Mouse (Mus musculus): ENCODE measurements around the gene Ano8. TPM values are rescaled to one million over a fixed set of nuclear protein-coding genes. Genes with fewer than 3 reads are reported as not detected.

Ano8 gene
- polyA plus RNA-seq, 1 experiment from 2014 or later: 6.8 TPM

- peak within 1 kb of the TSS; percentile 91 for H3K27ac ChIP-seq
- no peaks in the 10 kb centered on the region for H3K9me3 ChIP-seq
- peaks cover 33% of the 10 kb centered on the region for H3K36me3 ChIP-seq
- peaks cover 55% of the 10 kb centered on the region for H3K4me1 ChIP-seq (replicated peaks)
- H3K4me3 ChIP-seq: peak within 1 kb of the TSS; percentile 86
- WGBS: under 1% methylated on average over 59 of the region's 59 CpGs
- H3K27me3 ChIP-seq (ENCODE audit: insufficient read depth, poor library complexity, severe bottlenecking): peaks cover 16% of the 10 kb centered on the region
- DNase-seq (ENCODE audit: low spot score): peak; percentile 98
Observed at GRCm38 (mm10) chr8:71464513-71465500, 21.0 kb downstream of the Ano8 start, which contains the start of gene Mrpl34. Mrpl34 (plus strand) TSS chr8:71464959.

DNA sequence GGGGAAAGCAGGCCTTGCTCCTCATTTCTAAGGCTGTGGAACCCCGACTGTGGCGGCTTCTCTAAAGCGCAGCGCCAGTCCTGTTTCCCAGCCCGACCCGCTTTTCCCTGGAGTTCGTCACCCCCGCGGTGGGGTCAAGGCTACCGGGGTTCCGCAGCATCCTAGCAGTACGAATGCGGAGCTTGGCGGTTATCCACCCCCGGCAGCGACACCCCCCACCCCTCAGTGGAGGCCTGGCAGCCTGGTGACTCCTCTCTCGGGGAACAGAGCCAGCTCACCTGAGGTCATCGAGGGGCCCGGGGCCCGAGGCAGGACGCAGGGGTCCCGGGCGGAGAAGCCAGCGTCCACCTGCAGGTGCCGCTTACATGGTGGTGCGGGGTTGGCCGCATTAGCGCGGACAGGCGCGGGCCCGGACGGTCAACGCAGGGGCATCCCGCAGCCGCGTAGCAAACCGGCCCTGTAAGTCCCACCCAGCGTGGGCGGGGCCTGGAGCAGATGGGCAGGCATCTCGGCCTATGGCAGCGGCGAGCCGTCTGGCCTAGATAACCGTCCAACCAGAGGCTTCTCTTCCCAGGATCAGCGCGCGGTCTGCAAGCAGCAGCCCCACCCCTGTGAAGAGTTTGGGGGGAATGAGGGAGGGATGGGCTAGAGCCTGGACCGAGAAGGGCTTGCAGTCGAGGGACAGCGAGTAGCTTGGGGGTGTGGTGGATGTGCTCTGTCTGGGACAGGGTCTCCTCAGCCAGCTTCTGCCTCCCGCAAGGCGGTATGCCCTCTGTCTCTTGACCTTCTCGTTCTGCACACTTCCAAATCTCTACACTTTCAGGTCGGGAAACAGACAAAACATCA, 22.4 kb downstream of the Ano8 start, which contains the start of gene Abhd8:
Gene Abhd8, minus strand, starts transcription at position 468 of the 846 bp plus-strand sequence.
- peaks cover 16% of the 10 kb centered on the region for H3K27me3 ChIP-seq (ENCODE audit: insufficient read depth, poor library complexity, severe bottlenecking)
- peak; percentile 97 for DNase-seq (ENCODE audit: low spot score)
- H3K36me3 ChIP-seq: peaks cover 47% of the 10 kb centered on the region
- H3K4me3 ChIP-seq: peak within 1 kb of the TSS; percentile 86
- H3K9me3 ChIP-seq: no peaks in the 10 kb centered on the region
- peak within 1 kb of the TSS; percentile 91 for H3K27ac ChIP-seq
- under 1% methylated on average over 55 of the region's 55 CpGs for WGBS
- peaks cover 47% of the 10 kb centered on the region for H3K4me1 ChIP-seq (replicated peaks)

DNA sequence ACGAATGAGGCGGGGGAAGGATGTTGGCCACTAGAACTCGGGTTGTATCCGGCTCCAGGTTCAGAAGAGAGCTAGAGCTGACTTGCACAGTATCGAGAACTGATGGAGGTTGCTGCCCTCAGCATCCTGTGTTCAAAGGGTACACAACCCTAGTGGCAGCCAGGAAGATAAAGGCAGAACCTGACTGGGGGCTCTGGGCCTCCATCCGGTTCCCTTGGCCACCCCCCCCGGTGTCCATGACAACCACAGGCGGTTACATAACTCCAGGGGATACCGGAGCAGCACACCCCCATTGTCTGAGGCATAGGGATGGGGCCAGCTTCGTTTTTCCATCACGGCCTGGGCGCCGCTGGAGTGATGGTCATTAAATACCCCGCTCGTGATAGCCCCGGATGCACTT, 23.0 kb downstream of the Ano8 start:
- peaks cover 53% of the 10 kb centered on the region for H3K36me3 ChIP-seq
- 8% methylated on average over 16 of the region's 16 CpGs for WGBS
- no peaks in the 10 kb centered on the region for H3K9me3 ChIP-seq
- peaks cover 16% of the 10 kb centered on the region for H3K27me3 ChIP-seq (ENCODE audit: insufficient read depth, poor library complexity, severe bottlenecking)
- peak overlapping the region; percentile 86 for H3K4me3 ChIP-seq
- H3K4me1 ChIP-seq (replicated peaks): peaks cover 45% of the 10 kb centered on the region
- H3K27ac ChIP-seq: peak overlapping the region; percentile 91
- peak; percentile 59 for DNase-seq (ENCODE audit: low spot score)

GRCm38 (mm10) chr8:71462191-71462590, 23.6 kb downstream of the Ano8 start:
- H3K4me3 ChIP-seq: peak overlapping the region; percentile 86
- WGBS: 73% methylated on average over 4 of the region's 4 CpGs
- no peak for DNase-seq (ENCODE audit: low spot score)
- H3K27me3 ChIP-seq (ENCODE audit: insufficient read depth, poor library complexity, severe bottlenecking): peaks cover 16% of the 10 kb centered on the region
- peaks cover 45% of the 10 kb centered on the region for H3K4me1 ChIP-seq (replicated peaks)
- no peaks in the 10 kb centered on the region for H3K9me3 ChIP-seq
- 0 out of 2 replicates have a peak overlapping the region, but pooled peaks have one; percentile 91 for H3K27ac ChIP-seq
- peaks cover 56% of the 10 kb centered on the region for H3K36me3 ChIP-seq

DNA sequence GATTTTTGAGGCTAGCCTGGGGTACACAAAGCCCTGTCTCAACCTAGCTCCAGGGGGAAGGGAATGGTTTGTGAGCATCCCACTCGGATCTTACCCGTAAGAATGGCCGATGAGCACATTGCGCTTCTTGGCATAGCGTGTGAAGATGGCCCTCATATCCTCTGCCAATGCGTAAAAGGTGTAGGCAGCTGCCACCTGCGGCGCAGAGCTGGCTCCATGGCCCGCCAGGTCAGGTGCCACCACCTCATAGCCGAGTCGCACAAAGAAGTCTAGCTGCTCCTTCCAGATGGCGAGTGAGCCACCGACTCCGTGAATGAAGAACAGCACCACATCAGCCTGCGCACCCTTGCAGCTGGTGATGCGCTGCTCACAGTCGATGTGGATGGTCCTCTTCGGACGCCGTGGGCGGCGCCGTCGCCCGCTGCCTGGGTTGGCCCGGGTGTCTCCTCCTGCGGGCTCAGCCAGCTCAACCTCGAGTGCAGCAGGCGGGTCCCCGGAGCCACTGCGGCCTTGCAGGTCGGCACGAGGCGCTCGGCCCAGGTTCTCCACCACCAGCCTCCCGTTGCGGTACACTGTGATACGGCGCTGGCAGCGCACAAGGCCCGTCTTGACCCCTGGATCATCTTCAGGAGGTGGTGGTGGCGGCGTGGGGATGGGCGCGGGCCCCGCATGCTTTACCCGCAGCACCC, 24.5 kb downstream of the Ano8 start:
- H3K4me1 ChIP-seq (replicated peaks): peaks cover 51% of the 10 kb centered on the region
- H3K27me3 ChIP-seq (ENCODE audit: insufficient read depth, poor library complexity, severe bottlenecking): peaks cover 17% of the 10 kb centered on the region
- no peaks in the 10 kb centered on the region for H3K9me3 ChIP-seq
- peak overlapping the region; percentile 86 for H3K4me3 ChIP-seq
- WGBS: 73% methylated on average over 47 of the region's 47 CpGs
- DNase-seq (ENCODE audit: low spot score): no peak
- H3K36me3 ChIP-seq: peaks cover 57% of the 10 kb centered on the region
- H3K27ac ChIP-seq: peak overlapping the region; percentile 18; the same call in 1 of the 2 replicates

DNA sequence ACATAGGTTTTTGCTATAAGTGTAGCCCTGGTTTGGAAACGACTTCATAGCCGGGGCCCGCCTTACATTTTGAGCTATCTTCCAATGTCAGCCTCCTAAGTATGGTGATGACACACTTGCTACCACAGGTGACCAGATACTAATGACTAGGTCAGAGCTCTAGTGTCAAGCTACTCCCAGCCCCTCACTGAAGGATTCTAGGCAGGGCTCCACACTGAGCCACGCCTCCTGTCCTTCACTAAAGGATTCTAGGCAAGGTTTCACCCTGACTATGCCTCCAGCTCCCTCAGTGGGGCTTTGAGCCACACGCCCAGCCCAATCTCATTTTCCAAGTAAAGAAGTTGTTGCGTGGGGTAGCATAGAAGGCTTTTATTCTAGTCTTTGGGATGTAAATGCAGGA, 25.0 kb downstream of the Ano8 start:
- WGBS: 90% methylated on average over 6 of the region's 6 CpGs
- H3K9me3 ChIP-seq: no peaks in the 10 kb centered on the region
- H3K27me3 ChIP-seq (ENCODE audit: insufficient read depth, poor library complexity, severe bottlenecking): peaks cover 22% of the 10 kb centered on the region
- no peak overlapping the region for H3K27ac ChIP-seq
- H3K4me1 ChIP-seq (replicated peaks): peaks cover 48% of the 10 kb centered on the region
- no peak overlapping the region for H3K4me3 ChIP-seq
- no peak for DNase-seq (ENCODE audit: low spot score)
- H3K36me3 ChIP-seq: peaks cover 57% of the 10 kb centered on the region

DNA sequence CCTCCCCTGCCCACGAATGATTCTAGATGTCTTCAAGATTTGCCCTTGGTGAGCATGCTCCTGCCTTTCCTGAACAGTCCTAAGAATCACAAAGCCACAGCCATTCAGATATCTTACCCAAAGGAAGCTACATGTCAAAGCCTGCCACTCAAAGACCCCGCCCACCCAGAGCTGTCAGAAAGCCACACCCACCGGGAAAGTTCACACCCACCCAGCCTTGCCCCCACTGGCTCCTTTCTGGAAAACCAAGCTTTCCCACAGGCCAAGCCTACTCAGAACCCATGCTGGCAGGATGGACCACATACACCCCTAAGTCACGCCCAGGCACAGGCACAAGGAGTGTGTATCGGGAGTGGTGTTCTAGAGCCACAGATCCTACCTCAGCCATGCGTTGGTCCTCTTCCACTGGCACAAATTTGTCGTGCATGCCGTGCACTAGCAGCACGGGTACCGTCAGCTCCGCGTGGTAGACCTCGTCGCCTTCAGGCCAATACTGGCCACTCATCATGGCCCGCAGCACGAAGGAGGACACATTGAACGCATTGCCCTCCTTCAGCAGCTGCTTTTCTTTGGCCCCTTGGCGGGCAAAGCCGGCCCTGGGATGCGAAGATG, 28.0 kb downstream of the Ano8 start:
- 82% methylated on average over 20 of the region's 20 CpGs for WGBS
- H3K27ac ChIP-seq: no peak overlapping the region
- H3K9me3 ChIP-seq: no peaks in the 10 kb centered on the region
- peaks cover 57% of the 10 kb centered on the region for H3K36me3 ChIP-seq
- DNase-seq (ENCODE audit: low spot score): no peak
- no peak overlapping the region for H3K4me3 ChIP-seq
- H3K27me3 ChIP-seq (ENCODE audit: insufficient read depth, poor library complexity, severe bottlenecking): peaks cover 24% of the 10 kb centered on the region
- peaks cover 23% of the 10 kb centered on the region for H3K4me1 ChIP-seq (replicated peaks)

DNA sequence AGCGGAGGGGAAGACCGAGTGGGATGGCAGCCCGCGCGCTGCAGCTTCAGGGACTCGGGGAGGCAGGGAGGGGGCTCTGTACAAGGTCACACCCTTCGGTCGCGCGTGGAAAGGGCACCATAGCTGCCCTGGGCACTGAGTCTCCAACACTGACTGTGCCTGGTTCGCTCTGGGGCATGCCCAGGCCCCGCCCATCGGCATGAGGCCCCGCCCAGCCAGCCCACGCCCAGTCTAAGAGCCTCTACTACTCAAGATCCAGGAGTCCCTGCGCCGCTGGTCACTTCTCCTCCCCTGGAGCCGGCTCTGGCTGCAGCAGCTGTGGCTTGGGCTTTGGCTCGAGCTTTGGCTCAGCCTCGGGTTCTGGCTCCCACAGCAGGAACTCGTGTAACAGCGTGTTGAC, 28.9 kb downstream of the Ano8 start:
- H3K4me1 ChIP-seq (replicated peaks): peaks cover 14% of the 10 kb centered on the region
- DNase-seq (ENCODE audit: low spot score): no peak
- peaks cover 56% of the 10 kb centered on the region for H3K36me3 ChIP-seq
- H3K4me3 ChIP-seq: no peak overlapping the region
- peaks cover 17% of the 10 kb centered on the region for H3K27me3 ChIP-seq (ENCODE audit: insufficient read depth, poor library complexity, severe bottlenecking)
- H3K9me3 ChIP-seq: no peaks in the 10 kb centered on the region
- WGBS: 41% methylated on average over 22 of the region's 22 CpGs
- no peak overlapping the region for H3K27ac ChIP-seq

DNA sequence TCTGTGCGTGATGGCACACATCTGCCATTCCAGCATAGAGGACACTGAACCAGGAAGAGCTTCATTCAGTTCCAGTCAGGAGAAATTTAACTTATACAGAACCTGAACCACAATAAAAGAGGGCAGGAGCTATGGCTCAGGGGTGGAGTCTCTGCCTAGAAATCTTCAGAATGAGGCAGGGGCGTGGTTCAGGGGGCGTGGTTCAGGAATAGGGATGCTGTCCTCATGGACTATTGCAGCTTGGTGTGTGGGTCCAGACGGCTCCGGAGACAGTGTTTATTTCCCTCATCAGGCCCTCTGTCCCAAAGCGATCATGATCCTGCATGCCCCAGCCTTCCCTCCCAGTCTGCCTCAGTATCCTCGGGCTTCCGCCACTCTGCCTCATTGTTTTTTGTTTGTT, 31.1 kb downstream of the Ano8 start:
- peaks cover 8% of the 10 kb centered on the region; the same call in 1 of the 2 replicates for H3K27me3 ChIP-seq (ENCODE audit: insufficient read depth, poor library complexity, severe bottlenecking)

DNA sequence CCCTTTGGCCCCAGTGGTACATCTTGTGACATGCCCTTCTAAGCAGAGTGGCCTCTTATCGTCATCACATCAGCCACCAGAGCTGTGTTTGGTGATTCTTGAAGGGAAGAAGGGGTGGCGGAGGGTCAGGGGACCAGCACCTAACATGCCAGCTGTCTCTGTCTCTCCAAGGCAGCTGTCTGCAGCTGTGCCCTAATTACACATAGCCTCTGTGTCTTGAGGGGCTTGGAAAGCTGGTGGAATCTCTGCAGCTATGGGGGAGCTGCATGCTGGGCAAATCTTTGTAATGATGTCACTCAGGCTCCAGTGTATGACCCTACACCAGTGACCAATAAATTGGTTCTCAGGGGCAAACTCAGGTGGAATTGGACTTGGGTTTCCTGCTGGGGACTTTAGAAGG, 33.1 kb downstream of the Ano8 start:
- WGBS: 86% methylated on average over 2 of the region's 2 CpGs
- H3K27ac ChIP-seq: no peak overlapping the region
- DNase-seq (ENCODE audit: low spot score): no peak

More for the DNA sequence above, 31.1 kb downstream of the Ano8 start:
- WGBS: 82% methylated on average over 8 of the region's 8 CpGs
- peaks cover 5% of the 10 kb centered on the region; the same call in 1 of the 2 replicates for H3K4me1 ChIP-seq (replicated peaks)
- no peak overlapping the region for H3K27ac ChIP-seq
- no peak for DNase-seq (ENCODE audit: low spot score)
- no peaks in the 10 kb centered on the region for H3K9me3 ChIP-seq
- peaks cover 36% of the 10 kb centered on the region for H3K36me3 ChIP-seq
- no peak overlapping the region for H3K4me3 ChIP-seq

DNA sequence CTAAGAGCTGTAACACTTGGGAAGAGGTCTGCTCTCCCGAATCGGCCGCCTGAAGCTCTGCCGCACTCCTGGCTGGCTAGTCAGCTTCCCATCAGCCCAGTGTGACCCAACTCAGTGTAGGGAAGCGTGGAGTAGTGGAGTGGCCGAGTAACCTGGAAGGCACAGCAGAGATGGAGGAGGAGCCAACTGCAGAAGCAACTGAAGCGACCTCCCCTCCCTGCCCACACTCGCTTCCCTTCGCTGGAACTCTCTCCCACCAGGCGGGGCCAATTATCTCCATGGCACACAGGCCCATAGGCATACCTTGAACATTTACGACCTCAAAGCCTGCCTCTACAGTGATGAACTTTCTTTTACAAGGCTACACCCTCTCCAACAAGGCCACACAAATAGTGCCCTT, 34.0 kb downstream of the Ano8 start:
- 54% methylated on average over 11 of the region's 11 CpGs for WGBS
- no peak for DNase-seq (ENCODE audit: low spot score)
- H3K4me3 ChIP-seq: no peak overlapping the region
- peaks cover 8% of the 10 kb centered on the region; the same call in 1 of the 2 replicates for H3K27me3 ChIP-seq (ENCODE audit: insufficient read depth, poor library complexity, severe bottlenecking)
- H3K27ac ChIP-seq: no peak overlapping the region
- H3K9me3 ChIP-seq: 0 out of 2 replicates have a peak, but pooled peaks cover 2% of the 10 kb centered on the region
- peaks cover 1% of the 10 kb centered on the region; the same call in 1 of the 2 replicates for H3K4me1 ChIP-seq (replicated peaks)
- peaks cover 7% of the 10 kb centered on the region for H3K36me3 ChIP-seq

More for the DNA sequence above, 33.1 kb downstream of the Ano8 start:
- Histone ChIP-seq H3K4me1 (replicated peaks) (peaks cover 5% of the 10 kb centered on the region; the same call in 1 of the 2 replicates), H3K27me3 (ENCODE audit: insufficient read depth, poor library complexity, severe bottlenecking) (peaks cover 8% of the 10 kb centered on the region; the same call in 1 of the 2 replicates), H3K36me3 (peaks cover 16% of the 10 kb centered on the region), H3K4me3 (no peak overlapping the region), H3K9me3 (0 out of 2 replicates have a peak, but pooled peaks cover 2% of the 10 kb centered on the region)

All from hindbrain, embryonic 10.5 days (tissue).